Mouse (Mus musculus) midbrain, embryonic 13.5 days (tissue): ENCODE results near the gene Hdac10. TPM values are rescaled to one million over a fixed set of nuclear protein-coding genes. Genes with fewer than 3 reads are reported as not detected.
A peak's percentile ranks its signal among the peaks of the same experiment; 100 is the strongest.

Experiments
- ATAC-seq: fragments of 200-750 bp; cut with Nextera tagmentation; 2 replicates; pipeline ENCODE4 v1.8.0; 2017; ENCODE audit warnings: mild to moderate bottlenecking, moderate TSS enrichment, moderate library complexity
- H3K27ac ChIP-seq: fragments of 300-500 bp; sonication (generic); 2 replicates; pipeline ENCODE4 v1.5.1; 2015; ENCODE audit warnings: inconsistent platforms, mild to moderate bottlenecking, moderate library complexity
- H3K27me3 ChIP-seq: fragments of 300-500 bp; sonication (generic); 2 replicates; pipeline ENCODE4 v1.6.1; 2015; ENCODE audit warnings: mild to moderate bottlenecking, inconsistent platforms
- H3K36me3 ChIP-seq: fragments of 300-500 bp; sonication (generic); 2 replicates; pipeline ENCODE4 v1.6.1; 2015; ENCODE audit warnings: mild to moderate bottlenecking, inconsistent platforms
- H3K4me1 ChIP-seq: fragments of 300-500 bp; sonication (generic); replicated peaks from 2 replicates; pipeline ENCODE4 v1.6.1; 2015; ENCODE audit warnings: inconsistent platforms
- H3K4me2 ChIP-seq: fragments of 300-500 bp; sonication (generic); replicated peaks from 2 replicates; pipeline ENCODE4 v1.6.1; 2015; ENCODE audit warnings: moderate library complexity, mild to moderate bottlenecking, inconsistent platforms
- H3K4me3 ChIP-seq: fragments of 300-500 bp; sonication (generic); replicated peaks from 2 replicates; pipeline ENCODE4 v1.5.1; 2015; ENCODE audit warnings: mild to moderate bottlenecking, inconsistent platforms
- H3K9ac ChIP-seq: fragments of 300-500 bp; sonication (generic); replicated peaks from 2 replicates; pipeline ENCODE4 v1.6.1; 2015; ENCODE audit warnings: mild to moderate bottlenecking, inconsistent platforms
- H3K9me3 ChIP-seq: fragments of 300-500 bp; sonication (generic); 2 replicates; pipeline ENCODE4 v1.6.1; 2016; ENCODE audit warnings: mild to moderate bottlenecking, inconsistent platforms
- WGBS: fragments of 180-500 bp; shearing (Covaris S2); methylation state at CpG from one replicate; pipeline ENCODE4 v1.1.7; 2015; 5-methylcytosine and 5-hydroxymethylcytosine counted together
- polyA plus RNA-seq: library from polyadenylated mRNA; unstranded; fragments of >200 nt; fragmentation: Nextera tagmentation; extraction: Ambion mirVana; gene quantifications from 2 replicates; pipeline ENCODE4 v1.2.1, GENCODE M21; 2015

The Hdac10 gene
- 25.0 and 26.0 TPM in 2 replicates for polyA plus RNA-seq

DNA sequence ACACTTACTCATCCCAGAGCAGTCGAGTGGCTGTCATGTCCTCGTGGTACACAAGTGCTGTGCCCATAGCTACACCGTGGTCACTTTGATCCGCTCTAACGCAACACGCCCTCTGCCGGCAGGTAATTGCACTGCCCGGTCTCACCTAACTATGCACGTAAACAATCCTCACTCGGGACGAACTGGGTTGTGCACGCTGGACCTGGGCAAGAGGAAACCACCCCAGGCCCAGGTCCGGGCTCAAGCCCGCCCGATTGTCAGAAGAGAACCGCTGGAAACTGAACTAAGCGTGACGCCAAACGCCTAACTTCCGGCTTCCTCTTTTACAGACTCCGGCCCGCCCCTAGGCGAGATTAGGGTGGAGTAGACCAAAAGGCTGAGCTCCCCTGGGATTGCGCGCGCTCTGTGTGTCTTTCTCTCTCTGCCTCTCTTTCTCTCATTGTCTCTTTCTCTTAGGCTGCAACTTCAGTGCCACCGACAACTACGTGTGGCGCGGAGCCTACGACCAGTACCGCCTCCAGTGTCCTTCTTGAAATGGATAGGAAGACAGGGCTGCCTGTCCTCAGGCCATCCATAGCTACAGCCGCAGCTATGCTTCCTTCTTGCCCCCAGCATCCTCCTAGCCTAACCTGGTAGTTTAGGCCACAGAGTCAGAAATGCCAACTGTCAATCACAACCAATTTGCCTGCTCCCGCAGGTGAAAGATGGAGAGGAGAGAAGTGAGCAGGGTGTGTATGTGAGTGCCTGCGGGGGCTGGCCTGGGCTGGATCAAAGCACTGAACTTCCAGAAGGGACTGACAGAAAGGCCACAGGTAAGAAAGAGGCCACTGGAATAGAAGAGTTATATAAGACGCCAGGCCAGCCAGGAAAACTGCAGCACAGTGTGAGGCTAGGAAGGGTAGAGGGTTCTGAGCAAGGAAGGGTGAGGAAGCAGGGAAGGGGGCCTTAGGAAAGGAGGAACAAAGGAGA, at the start of gene Hdac10:
Gene Hdac10, minus strand, starts transcription at position 319 of the 969 bp plus-strand sequence.
- ATAC-seq, result peak; percentile 88
- H3K9me3 ChIP-seq, result no peaks in the 10 kb centered on the region
- peaks cover 22% of the 10 kb centered on the region for H3K4me1 ChIP-seq
- no peaks in the 10 kb centered on the region for H3K27me3 ChIP-seq
- peaks cover 10% of the 10 kb centered on the region; the same call in 1 of the 2 replicates for H3K36me3 ChIP-seq
- peak within 1 kb of the TSS; percentile 83 for H3K27ac ChIP-seq
- H3K4me3 ChIP-seq, result peak within 1 kb of the TSS; percentile 50
- 3% methylated on average over 36 of the region's 36 CpGs for WGBS
- H3K4me2 ChIP-seq, result peak within 1 kb of the TSS; percentile 77
- H3K9ac ChIP-seq, result peak within 1 kb of the TSS; percentile 71

DNA sequence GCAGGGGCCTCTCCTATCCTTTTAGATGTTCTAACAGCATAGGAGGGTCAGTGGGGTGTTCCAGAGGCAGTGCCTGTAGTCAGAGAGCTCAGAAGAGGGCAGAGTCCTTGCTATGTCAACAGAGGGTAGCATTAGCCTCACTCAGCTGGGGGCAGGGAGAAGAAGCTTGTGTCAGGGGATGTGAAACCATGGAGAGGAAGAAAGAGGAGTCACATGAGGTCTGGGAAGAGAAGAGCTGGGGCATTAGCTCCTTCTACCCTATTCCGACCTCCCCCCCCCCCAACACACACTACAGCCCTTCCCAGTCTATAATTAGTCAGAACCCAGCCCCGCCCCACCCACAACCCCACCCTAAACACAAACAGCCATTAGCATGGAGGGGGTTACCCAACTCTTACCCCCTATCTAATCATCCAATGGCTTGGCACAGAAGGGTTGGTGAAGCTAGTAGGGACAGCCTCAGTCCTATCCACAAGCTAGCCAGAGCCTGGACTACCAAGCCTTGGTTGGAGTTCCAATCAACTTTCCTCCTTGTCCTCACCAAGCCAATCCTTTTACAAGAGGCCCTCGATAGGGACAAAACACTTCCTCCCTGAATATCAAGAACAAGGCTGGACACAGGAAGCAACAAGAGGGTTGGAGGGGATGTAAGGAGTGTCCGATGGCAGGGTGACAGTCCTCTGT, 49.2 kb upstream of the Hdac10 start:
- no peaks in the 10 kb centered on the region for H3K36me3 ChIP-seq
- ATAC-seq, result no peak
- H3K4me1 ChIP-seq, result peaks cover 92% of the 10 kb centered on the region
- 82% methylated on average over 4 of the region's 4 CpGs for WGBS
- peak overlapping the region; percentile 62 for H3K27ac ChIP-seq
- H3K4me2 ChIP-seq, result peak overlapping the region; percentile 82
- H3K9ac ChIP-seq, result peak overlapping the region; percentile 49; the same call in 1 of the 2 replicates
- peak overlapping the region; percentile 87; the same call in 1 of the 2 replicates for H3K4me3 ChIP-seq
- no peaks in the 10 kb centered on the region for H3K27me3 ChIP-seq
- H3K9me3 ChIP-seq, result no peaks in the 10 kb centered on the region

DNA sequence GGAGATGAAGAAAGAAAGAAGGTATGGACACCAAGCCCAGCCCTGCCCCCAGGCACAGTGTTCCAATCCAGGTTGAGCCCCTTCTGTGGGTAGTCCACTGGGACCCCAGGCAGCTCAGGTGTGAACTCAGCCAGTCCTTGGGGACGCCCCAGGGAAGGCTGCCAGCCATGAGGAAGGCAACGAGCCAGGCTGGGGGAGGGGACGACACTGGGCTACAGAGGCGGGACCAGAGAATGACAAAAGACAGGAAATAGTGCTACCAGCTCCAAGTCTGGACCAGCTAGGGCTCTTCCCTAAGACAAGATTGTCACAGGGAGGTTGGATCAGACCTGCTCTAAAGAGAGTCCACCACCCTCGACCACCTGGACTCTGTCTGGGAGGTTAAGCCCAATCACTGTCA, 48.6 kb upstream of the Hdac10 start:
- peaks cover 92% of the 10 kb centered on the region for H3K4me1 ChIP-seq
- H3K4me2 ChIP-seq, result peak overlapping the region; percentile 82
- H3K27me3 ChIP-seq, result no peaks in the 10 kb centered on the region
- H3K9ac ChIP-seq, result peak overlapping the region; percentile 49; the same call in 1 of the 2 replicates
- no peaks in the 10 kb centered on the region for H3K9me3 ChIP-seq
- WGBS, result 16% methylated on average over 5 of the region's 5 CpGs
- no peak for ATAC-seq
- peak overlapping the region; percentile 62 for H3K27ac ChIP-seq
- H3K4me3 ChIP-seq, result 0 out of 2 replicates have a peak overlapping the region, but pooled peaks have one; percentile 6
- H3K36me3 ChIP-seq, result no peaks in the 10 kb centered on the region

DNA sequence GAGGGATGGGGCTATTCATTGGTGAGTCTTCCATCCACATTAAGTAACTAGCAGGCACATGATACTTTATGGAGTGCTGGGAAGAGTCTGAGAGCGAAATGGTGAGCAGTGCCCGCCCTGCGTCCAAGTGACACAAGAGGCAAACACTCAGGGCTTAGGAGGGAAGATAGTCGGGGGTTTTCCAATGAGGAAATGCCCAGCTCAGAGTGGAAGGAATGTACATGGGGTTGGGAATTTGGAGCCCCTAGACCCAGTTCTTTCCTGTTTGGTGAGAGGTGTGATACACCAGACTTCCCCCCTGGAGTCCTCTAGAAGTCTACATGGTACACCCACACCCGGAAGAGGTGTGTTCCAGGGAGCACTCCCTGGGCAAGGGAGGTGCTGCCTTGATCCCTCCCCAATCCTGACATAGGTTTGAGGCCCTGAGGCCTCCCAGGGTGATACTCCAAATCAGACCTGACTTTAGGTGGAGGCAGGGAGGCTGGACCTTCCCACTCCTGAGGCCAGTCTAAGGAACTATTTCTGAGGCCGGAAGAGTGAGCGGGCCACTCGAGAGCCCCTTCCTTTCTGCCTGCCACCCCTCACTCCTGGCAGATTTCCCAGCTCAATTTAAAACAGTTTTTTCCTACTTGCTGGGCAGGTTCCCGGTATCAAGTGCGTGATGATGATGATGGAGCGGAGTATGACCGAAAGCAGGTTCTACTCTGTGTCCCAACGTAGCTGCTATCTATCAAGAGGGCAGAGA, 47.1 kb upstream of the Hdac10 start:
- Histone ChIP-seq H3K4me3 (no peak overlapping the region), H3K9ac (0 out of 2 replicates have a peak overlapping the region, but pooled peaks have one; percentile 36), H3K9me3 (no peaks in the 10 kb centered on the region), H3K27ac (no peak overlapping the region), H3K27me3 (no peaks in the 10 kb centered on the region), H3K4me2 (0 out of 2 replicates have a peak overlapping the region, but pooled peaks have one; percentile 98), H3K36me3 (0 out of 2 replicates have a peak, but pooled peaks cover under 1% of the 10 kb centered on the region), H3K4me1 (peaks cover 91% of the 10 kb centered on the region)
- ATAC-seq, result no peak
- 75% methylated on average over 13 of the region's 13 CpGs for WGBS

DNA sequence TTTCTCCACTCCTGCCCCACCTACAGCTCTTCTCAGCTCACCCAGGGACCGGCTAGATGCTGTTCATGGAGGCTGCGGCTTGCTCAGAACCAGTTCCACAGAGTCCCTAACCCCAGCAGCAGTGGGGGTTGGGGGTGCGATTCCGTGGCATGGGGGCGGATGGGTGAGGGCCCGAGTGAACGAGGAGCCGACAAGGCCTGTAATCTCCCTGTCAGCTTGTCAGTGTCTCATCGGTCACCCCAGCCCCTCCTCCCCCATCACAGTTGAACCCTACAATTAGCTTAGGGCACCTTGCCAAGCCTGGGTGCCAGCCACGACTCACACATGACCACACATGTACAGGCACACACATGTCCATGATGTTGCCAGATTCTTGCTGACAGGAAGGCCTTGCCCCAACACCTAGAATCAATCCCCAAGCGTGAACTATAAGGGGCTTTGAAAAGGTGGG, 46.4 kb upstream of the Hdac10 start:
- 0 out of 2 replicates have a peak overlapping the region, but pooled peaks have one; percentile 36 for H3K9ac ChIP-seq

DNA sequence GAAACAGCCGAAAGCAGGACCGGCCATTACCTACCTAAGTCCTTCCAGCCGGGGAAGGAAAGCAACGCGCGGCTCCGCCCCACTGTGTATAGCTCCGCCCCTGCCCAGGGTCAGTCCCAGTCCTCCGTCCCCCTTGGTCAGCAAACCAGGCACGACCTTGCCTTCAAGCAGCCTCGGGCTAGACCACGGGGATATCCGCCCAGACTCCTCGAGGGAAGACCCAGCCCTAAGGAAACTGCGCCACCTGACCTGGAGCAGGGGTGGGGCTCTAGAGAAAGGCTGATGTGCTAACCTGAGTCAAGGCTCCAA, 45.4 kb upstream of the Hdac10 start:
- H3K9me3 ChIP-seq, result no peaks in the 10 kb centered on the region
- H3K36me3 ChIP-seq, result peaks cover 17% of the 10 kb centered on the region
- peak overlapping the region; percentile 82 for H3K9ac ChIP-seq
- peak overlapping the region; percentile 58 for H3K4me3 ChIP-seq
- ATAC-seq, result peak; percentile 28
- H3K27me3 ChIP-seq, result no peaks in the 10 kb centered on the region
- H3K4me2 ChIP-seq, result peak overlapping the region; percentile 98
- WGBS, result 1% methylated on average over 15 of the region's 15 CpGs
- peak overlapping the region; percentile 85; the same call in 1 of the 2 replicates for H3K27ac ChIP-seq
- H3K4me1 ChIP-seq, result peaks cover 96% of the 10 kb centered on the region

More for the DNA sequence above, 46.4 kb upstream of the Hdac10 start:
- Histone ChIP-seq H3K4me2 (peak overlapping the region; percentile 98; the same call in 1 of the 2 replicates), H3K9me3 (no peaks in the 10 kb centered on the region), H3K27me3 (no peaks in the 10 kb centered on the region), H3K4me3 (no peak overlapping the region), H3K36me3 (peaks cover 7% of the 10 kb centered on the region), H3K27ac (0 out of 2 replicates have a peak overlapping the region, but pooled peaks have one; percentile 25), H3K4me1 (peaks cover 96% of the 10 kb centered on the region)
- WGBS, result 64% methylated on average over 11 of the region's 11 CpGs
- ATAC-seq, result no peak

DNA sequence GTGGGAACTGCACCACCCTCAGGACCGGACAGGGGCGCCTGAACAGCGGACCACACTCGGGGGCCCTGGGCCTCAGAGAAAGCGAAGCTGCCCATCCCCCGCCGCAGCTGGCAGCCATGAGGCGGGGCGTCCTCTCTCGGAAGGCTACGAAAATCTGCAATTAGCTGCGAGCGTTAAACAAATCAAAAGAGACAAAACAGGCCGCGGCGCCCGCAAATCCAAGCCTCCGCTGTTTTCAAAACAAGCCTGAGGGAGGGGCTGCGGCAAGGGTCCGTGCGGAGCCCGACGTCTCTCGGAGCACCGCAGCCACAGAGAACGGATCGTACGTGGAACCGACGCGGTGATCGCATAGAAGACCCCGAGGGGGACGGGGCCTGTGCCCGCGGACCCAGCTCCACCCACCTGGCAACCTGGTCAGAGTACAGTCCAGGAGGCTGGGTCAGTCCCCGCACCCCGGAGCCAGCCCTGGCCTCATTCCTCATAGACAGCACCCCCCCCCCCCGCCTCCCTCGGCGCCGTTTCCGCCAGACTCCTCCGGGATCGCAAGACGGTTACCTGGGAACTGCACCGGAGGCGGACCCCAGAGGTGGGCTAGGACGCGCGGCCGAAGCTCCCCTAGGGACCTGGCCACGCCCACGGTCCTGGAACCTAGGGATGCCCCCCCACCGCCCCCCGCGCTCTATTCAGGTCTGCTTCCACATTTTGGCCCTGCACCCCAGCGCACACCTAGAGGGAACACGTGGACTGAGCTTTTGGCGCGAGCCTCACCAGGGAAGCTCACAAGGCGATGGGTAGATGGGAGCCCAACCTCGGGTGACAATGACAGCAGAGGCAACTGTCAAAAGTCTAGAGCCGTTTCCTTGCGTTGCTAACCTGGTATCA, 44.8 kb upstream of the Hdac10 start:
- Histone ChIP-seq H3K36me3 (peaks cover 23% of the 10 kb centered on the region), H3K4me2 (peak overlapping the region; percentile 98), H3K27me3 (no peaks in the 10 kb centered on the region), H3K4me1 (peaks cover 92% of the 10 kb centered on the region), H3K27ac (peak overlapping the region; percentile 85), H3K4me3 (peak overlapping the region; percentile 58), H3K9ac (peak overlapping the region; percentile 82), H3K9me3 (no peaks in the 10 kb centered on the region)
- under 1% methylated on average over 62 of the region's 65 CpGs for WGBS
- peak; percentile 63 for ATAC-seq

DNA sequence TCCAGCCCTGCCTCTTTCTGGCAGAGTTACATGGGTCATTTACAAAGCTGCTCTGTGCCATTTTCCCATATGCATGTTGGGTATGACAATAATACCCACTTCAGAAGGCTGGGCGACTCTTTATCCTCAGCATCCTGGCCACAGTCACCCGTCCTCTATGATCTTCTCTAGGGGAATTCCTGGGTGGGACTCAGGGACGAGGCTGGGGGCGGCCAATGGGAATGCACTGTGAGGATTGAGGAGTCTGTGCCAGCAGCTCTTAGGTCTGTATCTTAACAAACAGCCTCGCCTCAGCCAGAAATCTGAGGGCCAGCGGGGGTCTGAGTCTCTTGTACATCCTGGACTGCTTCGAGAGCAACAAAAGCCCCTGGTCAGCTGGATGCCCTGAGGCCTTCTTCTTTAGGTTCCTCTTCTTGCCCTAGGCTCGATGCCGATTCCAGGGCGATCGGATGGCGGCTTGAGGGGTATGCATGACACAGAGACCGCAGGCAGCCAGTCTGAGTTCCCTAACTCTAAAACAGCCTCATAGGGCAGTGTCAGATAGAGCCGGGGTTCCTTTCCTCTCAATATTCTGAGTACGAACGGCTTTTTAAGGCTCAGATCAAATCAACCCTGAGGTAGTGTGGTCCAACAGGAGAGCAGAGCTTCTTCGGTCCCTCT, 43.9 kb upstream of the Hdac10 start:
- peak overlapping the region; percentile 58 for H3K4me3 ChIP-seq
- WGBS, result 31% methylated on average over 17 of the region's 17 CpGs
- peak overlapping the region; percentile 85 for H3K27ac ChIP-seq
- H3K36me3 ChIP-seq, result peaks cover 32% of the 10 kb centered on the region
- no peaks in the 10 kb centered on the region for H3K9me3 ChIP-seq
- H3K9ac ChIP-seq, result peak overlapping the region; percentile 82
- no peak for ATAC-seq
- H3K4me1 ChIP-seq, result peaks cover 84% of the 10 kb centered on the region
- no peaks in the 10 kb centered on the region for H3K27me3 ChIP-seq
- peak overlapping the region; percentile 98 for H3K4me2 ChIP-seq

DNA sequence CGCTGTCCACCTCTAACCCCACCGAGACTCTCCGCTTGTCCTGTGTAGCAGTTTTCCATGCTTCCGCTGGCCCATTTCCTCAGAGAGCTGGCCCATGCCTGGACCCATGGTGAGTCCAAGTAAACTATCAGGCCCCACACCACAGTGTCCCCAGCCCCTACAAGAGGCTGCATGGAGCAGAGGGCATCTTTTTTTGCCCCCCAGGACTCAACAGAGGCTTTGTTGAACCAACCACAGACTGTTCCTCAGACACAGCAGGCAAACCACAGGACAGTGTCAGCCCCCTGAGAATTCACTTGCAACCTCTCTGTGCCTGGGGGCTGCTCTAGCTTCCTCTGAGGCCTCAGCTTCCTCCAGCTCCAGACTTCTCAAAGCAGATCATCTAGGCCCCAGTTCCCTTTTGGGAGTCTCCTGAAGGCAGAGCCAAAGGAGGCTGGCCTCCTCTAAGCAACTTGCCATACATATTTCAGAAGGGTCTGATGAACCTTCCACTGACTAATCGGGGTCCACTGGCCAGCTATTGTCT, 43.1 kb upstream of the Hdac10 start:
- ATAC-seq, result no peak
- WGBS, result 88% methylated on average over 5 of the region's 5 CpGs

DNA sequence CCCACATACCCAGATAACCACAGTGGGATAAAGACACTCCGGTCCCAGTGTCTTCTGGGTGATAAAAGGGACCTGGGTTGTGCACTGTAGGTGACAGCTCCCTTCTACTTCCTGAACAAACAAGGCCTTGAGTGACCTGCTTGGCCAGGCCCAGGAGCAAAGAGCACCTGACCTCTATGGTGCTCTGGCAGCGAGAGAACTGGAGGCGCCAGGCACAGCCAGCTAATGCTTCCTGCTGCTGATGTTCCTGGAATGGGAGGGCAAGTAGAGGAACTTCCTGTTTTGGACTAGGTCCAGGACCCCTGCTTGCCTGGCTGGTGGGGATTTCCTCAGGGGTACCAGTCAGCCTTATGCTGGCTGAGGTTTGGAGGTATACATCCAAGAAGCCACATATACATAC, 41.6 kb upstream of the Hdac10 start:
- WGBS, result 78% methylated on average over 3 of the region's 3 CpGs
- H3K36me3 ChIP-seq, result peaks cover 55% of the 10 kb centered on the region
- H3K4me2 ChIP-seq, result no peak overlapping the region
- H3K9me3 ChIP-seq, result no peaks in the 10 kb centered on the region
- no peak for ATAC-seq
- no peak overlapping the region; the same call in 1 of the 2 replicates for H3K27ac ChIP-seq
- H3K4me1 ChIP-seq, result peaks cover 61% of the 10 kb centered on the region
- no peak overlapping the region for H3K4me3 ChIP-seq
- no peak overlapping the region; the same call in 1 of the 2 replicates for H3K9ac ChIP-seq
- no peaks in the 10 kb centered on the region for H3K27me3 ChIP-seq

More for the DNA sequence above, 43.1 kb upstream of the Hdac10 start:
- Histone ChIP-seq H3K27ac (no peak overlapping the region; the same call in 1 of the 2 replicates), H3K4me2 (peak overlapping the region; percentile 98; the same call in 1 of the 2 replicates), H3K4me3 (no peak overlapping the region), H3K27me3 (no peaks in the 10 kb centered on the region), H3K9me3 (no peaks in the 10 kb centered on the region), H3K9ac (peak overlapping the region; percentile 82; the same call in 1 of the 2 replicates), H3K4me1 (peaks cover 75% of the 10 kb centered on the region), H3K36me3 (peaks cover 40% of the 10 kb centered on the region)
